Mouse (Mus musculus): ENCODE results near the gene Rgr.
A peak's percentile ranks its signal among the peaks of the same experiment; 100 is the strongest.
"Not testable (repeated sequence)": the region's sequence is repeated elsewhere in the genome, so short reads cannot be mapped to it uniquely, and the experiment has no call there.

Rgr gene

DNA sequence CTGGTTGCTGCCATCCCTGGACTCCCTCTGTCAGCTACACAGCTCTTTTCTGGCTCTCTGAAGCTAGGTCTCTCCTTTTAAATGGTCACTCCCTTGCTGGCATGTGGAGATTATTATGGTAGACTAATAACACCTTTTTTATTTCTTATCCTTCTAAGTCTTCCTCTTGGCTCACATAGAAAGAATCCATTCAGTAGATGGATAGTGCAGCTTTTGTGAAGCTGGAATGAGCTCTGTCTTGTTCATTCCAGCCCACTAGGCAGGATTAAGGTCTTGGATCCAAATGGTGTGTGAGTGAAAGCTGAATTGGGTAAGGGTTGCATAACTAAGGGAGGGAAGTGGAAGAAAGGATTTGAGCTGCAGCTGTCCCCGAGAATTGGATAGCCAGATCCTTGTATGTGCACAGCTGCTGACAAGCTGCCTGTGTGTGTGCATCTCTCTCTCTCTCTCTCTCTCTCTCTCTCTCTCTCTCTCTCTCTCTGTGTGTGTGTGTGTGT lies at the start of gene Rgr:
Gene Rgr, minus strand, starts transcription at position 51 of the 497 bp plus-strand sequence.
- DNase-seq = no peak

DNA sequence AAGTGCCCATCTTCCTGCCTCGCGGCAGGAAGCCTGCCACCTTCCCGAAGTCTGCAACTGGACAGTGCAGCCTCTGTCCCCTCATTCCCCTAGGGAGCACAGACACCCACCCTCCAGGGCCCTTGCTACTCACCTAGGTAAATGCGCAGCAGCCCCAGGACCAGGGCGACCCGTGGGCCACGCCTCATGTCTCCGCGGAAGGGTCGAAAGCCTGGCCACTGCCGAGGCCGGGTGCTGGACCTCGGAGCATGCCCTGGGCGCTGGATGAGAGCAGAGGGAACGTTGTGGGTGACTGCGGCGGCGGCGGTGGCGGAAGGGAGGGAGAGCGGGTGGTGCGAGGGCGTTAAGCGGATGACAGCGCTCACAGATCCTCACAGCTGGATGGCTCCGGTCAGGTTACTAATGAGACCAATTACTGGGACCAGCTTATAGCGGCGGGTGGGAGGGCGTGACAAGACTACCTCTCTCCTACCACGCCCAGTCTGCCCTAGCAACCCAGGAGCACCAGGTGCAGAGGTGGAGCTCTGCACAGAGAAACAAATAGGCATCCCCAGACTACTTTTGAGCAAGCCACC lies 49.3 kb upstream of the Rgr start, which contains the start of gene Cdhr1:
Gene Cdhr1, minus strand, starts transcription at position 392 of the 575 bp plus-strand sequence.
- peak; percentile 34 for DNase-seq

DNA sequence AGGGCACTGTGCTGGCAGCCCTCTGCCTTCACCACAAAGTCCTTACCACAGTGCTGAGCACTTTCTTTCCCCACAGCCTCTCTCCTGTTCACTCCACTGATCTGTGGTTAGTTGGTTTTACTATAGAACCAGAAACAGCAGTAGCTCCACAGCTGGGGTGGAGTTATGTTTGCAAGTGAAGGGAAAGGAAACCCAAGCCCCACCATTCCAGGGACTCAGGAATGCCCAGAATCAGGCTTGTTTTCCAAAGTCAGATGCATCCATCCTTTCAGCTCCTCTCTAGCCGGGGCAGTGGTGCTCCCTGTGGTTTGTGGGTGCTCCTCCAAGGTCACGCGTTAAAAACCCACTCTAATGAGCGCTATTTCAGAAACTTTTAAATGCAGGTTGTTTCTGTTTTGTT lies 46.8 kb upstream of the Rgr start:
- DNase-seq = no peak

DNA sequence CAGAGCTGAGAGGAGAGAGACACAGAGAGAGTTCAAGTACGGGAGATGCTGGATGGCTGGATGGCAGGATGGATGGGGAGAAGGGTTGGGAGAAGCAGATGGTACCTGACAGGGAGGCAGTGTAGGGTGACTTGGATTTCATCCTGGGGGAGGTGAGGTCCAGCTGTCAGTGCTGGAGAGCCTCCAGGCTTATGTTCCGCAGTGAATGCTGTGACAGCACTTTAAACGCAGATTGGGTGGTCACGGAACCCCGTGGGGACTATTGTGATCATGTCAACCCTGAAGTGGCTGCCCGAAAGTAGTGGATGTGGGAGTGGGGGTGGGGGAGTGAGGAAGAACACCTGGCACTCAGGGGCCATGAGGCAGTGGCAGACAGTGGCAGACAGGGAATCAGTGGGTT lies 45.7 kb upstream of the Rgr start:
- no peak for DNase-seq

DNA sequence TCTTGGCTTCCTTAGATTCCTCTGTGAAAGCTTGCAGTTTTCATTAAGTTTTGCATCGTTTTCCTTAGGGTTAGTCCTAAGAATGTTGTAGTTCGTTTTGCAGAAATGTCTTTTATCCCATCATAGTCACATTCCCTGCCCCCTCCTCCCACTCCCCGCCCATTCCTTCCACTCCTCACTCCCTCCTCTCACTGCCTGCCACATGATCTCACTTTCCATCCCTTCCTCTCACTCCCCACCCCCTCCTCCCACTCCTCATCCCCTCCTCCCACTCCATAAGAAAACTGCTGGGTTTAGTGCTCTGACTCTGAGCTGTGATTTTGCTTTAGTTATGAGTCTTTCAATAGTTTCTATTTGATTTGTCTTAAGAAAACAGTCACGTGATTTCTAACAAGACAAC lies 35.0 kb upstream of the Rgr start:
- no peak for DNase-seq

DNA sequence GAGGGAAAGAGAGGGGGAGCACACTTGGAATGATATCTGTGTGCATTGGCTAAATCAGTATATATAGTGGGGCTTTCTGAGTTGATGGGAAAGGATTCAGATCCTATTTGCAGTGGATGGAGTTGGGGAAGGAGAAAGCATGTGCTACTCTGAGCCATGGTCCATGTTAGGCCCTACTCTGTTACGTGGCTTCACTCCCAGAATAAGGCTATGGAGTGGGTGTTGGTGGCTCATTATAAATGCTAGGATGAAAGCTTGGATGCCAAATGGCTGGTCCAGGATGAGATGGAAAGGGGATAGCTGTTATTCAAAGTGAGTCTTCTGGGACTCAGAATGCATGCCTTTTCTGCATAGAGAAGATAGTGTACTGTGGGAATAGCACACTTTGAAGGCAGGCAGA lies 32.0 kb upstream of the Rgr start:
- DNase-seq = no peak

DNA sequence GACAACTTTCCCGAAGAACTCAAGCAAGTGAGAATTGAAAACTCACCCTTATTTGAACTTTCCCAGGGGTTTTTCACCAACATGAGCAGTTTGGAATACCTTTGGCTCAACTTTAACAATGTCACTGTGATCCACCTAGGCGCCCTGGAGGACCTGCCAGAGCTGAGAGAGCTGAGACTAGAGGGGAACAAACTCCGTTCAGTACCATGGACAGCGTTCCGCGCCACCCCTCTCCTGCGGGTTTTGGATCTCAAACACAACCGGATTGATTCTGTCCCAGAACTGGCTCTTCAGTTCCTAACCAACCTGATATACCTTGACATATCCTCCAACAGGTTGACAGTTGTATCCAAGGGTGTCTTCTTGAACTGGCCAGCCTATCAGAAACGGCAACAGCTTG lies 19.8 kb upstream of the Rgr start:
- DNase-seq = no peak

DNA sequence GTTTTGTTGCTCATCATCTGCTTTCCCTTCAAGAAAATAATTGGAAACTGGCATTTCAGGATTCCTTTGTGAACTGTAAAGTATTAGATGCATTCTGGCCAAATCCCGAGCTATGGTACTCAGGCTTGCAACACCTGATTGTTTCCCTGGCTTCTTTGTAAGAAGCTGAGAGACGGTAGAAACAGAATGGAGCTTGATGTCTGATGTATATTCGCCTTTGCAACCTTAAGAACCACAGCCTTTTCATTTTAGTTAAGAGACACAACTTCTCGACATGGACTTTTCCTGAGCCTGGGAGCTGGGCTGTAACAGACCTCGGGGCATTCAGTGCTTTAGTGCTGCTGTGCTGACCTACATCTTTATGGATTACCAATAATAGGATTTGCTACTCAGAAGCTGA lies 18.9 kb upstream of the Rgr start, which contains the start of gene Lrit2:
Gene Lrit2, plus strand, starts transcription at position 301 of the 400 bp plus-strand sequence.
- DNase-seq = no peak

DNA sequence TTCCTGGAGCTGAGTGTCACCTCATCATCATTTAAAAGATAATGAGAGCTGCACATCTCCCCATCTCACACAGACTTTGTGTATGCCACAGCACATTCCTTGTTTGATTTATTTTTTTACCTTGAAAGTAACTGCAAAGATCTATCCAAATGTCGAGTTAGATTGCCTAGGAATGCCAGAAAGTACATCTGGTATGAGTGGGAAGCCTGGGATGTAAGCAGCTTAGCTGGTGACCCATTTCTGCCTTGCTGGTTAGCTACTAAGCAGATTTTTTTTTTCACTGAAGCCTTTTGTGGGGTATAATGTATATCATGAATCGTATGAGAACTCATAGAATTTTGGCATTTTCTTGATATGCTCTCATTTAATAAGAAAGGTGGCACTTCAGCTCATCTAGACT lies 17.9 kb upstream of the Rgr start:
- DNase-seq = no peak

DNA sequence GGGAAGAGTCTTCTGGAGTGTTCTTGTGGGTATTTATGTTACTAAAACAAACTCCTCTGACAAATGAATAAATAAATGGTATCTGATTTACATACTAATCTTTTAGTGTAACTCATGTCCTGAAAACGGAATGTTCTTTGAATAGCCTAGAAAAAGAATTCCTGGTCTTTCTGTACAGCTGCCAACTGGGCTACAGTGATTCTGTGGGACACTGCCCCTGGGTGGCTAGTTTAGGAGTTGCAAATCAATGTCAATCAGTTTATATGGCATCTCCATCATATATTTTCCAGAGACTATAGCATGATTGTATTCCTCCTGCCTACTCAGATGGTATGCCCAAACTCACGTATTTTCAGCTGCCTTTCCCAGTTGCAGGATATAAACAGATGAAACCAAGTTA lies 16.1 kb upstream of the Rgr start:
- no peak for DNase-seq

DNA sequence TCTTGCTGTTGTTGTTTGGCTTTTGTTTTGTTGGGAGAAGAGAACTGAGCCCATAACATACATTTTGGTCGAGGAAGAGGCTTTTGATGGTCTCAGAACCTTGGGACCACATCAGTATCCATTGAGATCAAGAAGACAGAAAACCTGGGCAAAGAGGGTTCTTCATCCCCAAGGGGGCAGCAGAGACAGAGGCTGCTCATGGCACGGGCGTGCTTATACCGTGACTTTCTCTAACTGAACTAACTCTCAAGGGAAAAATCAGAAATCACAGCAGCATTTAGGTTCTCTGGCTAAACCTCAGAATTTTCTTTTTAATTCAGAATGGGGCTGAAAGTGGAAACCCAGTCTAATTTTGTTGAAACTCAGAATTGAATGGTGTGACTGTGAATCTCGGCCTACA lies 14.3 kb downstream of the Rgr start:
- DNase-seq = no peak

DNA sequence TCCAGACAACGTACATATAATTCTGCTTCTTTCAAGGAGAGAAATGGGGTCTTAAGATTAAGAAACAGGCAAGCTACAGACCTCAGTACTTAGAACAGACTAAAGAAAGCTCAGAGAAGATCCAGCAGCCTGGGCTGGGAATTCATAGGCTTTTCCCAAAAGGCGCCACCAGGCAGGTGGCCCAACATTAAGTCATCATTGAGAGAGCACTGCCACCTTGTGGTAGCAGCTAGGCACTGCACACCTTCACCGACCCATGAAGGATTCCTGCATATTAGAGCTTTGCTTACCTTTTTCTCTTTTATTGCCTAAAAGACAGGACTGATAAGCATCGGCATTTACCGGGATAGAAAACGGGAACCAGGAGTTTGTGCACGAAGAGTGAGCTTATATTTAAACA lies 15.5 kb downstream of the Rgr start:
- DNase-seq = peak; percentile 81

DNA sequence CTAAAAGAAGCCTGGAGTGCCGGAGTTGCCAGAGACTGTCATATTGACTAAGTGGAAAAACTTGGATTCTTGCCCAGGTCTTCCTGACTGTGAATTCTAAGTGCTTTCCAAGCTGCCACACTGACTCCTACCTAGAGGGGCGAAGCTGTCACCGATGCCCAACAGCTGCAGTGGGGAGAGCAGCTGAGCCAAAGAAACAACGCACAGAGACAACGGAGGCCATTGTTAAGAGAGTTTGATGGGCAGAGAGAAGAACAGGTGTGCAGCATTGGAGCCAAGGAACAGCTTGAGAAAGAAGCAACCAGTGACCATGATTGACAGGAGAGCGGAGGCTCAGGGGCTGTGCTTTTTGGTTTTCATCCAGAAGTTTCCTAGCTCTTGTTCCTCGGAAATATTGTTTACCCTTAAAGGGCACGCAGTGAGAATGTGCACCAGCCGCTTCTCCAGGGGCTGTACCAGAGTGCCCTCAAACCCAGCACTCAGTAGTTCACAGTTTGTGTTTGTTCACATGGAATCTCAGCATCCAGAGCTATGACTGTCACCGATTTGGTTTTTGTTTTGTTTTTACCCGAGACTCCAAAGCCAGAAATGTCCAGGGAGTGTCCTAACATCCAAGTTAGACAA lies 16.2 kb downstream of the Rgr start:
- DNase-seq = no peak

DNA sequence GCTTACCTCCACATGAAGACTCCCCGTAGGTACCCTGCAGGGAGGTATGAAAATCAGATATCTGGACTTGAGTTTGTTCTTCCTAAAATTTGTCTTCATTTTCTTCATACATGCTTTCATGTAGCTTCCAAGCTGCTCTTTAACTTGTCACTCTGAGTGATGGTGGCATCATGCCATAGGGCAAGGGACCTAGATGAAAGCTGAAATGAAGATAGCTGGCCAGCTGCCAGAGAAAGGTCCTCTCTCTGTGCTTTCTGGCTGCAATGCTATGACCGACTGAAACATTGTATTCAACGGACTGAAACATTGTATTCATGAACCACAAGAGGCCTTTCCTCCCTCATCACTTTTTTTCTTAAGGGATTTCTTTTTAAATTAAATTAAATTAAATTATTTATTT lies 20.2 kb downstream of the Rgr start:
- no peak for DNase-seq

DNA sequence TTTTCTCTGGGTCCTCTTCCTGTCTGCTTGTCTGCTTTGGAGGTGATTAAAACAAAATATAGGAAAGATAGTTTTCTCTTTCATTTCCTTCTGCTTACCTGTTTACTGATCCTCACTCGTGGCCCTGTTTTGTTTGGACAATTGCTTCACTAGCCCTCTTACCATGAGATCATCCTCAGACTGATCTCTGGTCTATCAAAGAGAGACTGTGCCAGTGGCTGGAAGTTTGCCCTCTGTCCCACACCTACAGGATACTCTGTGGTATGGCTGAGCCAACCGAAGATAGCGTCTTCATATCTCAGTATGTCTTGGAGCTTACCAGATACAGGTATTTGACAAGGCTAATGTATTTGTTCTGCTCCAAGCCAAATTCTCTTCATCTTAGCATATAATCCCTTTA lies 20.8 kb downstream of the Rgr start:
- DNase-seq = no peak

DNA sequence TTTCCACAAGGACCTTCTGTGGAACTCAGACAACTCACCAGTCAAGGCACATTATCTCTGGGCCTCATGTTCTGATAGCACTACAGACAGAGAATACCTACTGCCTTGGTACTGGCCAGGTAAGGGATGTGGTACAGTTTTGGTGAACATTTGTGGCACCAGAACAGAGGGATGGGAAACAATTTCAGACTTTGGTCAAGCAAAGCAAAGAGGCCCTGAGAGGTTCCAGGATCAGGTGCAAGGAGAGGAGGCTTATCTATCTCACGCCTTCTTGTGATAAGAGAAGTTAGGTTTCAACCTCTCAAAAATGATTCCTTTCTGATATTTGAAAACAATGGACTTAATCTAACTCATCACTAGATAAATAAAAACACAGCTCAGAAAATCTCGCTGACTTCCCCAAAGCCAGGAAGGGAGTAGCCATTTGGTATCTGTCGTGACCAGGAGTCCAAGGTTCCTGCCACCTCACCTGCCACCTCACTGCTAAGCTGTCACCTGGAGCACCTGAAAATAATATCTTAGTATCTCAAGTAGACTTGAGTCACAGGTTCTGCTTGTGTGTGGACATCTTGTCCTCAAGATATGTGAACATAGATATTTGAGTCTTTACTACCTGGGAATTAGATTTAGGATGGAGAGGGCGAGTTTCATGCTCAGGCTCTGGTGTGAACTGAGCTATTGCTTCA lies 21.4 kb downstream of the Rgr start:
- DNase-seq = no peak

DNA sequence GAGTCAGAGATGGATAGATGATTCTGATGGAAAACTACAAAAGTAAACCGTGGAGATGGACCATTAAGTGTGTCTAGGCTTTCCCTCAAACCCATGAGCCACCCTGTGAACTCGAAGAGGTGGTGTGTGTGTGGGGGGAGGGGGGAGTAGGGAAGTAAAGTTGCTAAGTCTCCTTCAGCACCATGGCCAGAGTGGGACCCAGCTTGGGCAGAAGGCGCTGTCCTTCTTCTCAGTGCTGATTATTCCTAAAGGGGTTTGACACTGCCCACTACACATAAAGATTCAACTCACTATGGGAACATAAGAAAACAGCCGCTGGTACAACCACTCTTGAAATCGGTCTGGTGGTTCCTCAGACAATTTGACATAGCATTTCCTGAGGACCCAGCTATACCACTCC lies 32.9 kb downstream of the Rgr start:
- DNase-seq = no peak

DNA sequence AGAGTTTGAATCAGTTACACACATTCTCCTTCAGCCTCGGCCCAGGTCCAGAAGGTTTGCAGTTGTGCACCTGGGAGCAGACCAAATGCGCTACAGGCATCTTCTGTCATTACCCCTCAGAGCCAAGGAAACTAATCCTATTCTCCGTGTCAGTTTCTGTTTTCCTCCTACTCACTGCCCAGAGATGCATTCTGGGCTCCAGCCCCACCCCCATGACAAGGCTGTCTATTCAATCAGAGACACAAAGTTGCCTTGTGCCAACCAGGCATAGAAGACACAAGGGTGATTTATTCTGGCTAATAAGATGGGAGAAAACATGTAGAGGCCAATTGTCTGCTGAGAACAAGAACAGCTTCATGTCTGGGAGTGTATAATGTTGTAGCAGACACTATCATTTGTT lies 35.1 kb downstream of the Rgr start:
- DNase-seq = no peak

DNA sequence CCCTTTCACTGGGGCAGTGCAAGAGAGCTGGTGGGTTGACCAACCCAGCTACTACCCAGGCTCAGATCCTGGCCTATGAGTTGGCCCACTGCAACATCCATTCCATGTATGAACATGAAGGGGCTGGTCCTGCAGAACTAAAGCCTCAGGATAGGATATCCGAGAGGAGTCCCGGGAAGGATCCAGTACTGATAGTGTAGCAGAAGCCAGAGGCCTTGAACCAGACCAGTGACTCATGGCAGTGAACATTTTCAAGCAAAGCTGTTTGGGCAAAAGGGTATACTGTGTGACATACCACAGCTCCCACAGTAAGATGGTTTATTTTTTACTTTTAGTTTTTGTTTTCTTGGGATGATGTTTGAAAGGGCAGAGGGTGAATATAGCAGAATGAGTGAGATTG lies 39.1 kb downstream of the Rgr start:
- no peak for DNase-seq

DNA sequence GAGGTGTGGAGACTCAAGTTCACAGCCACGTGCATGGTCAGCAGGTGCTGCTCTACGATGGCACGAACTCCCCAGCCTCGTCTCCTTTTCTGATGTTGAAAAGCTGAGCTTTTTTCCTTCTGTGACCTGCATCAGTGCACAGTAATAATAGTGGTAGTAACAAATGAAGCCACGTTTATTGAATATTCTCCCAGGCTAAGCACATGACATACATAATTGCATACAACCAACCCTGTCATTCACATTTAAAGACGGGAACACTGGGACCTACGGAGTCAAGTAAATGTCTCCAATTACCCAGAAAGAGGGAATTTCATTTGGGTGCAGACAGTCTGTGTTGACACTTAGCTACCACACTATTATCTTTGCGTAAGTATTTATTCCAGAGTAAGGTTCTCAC lies 42.3 kb downstream of the Rgr start:
- DNase-seq = no peak

DNA sequence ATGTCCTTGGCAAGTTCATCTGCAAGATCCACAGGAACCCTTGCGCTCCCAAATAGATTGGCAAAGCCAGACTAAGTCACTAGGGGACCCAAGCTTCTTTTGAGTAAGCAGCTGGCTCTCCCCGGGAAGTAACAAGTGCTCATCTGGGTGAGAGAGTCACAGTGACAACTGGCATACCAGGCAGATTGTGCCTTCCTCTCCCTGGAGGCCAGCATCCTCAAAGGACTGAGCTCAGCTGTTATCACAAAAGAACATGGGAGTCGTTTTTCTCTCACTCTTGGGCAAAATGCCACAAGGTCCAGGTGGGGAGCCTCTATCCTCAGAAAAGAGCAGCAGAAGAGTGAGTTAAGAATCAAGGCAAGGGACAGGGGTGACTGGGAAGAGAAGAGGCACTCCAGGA lies 42.9 kb downstream of the Rgr start:
- no peak for DNase-seq

DNA sequence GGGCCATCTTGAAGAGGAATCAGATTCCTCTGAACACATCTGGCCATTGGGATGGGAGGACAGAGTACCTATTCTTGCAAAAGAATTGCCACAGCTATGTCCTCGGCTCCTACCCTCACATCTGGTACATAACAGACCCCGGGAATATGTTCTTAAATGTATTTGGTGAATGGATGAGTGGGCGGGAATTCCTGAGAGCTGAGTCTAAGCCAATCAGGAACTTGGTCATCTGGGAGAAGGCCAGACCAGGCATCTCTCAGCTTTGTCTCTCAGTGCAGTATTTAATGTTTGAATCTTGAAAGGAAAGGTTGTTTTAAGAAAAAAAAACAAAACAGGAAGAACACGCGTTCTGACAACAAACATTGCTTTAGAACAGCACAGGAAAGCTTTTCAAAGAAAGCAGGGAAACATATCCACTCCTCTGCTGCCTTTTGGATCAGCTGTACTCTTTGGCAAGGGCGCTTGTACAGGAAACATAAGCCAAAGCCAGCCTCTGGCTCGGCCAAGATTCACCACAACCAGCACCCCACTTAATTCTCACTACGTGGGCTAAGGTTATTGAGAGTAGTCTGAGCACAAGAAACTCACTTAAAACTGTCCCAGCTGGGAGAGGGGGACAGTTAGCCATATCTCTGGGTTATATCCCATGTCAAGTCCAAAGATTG lies 45.2 kb downstream of the Rgr start:
- no peak for DNase-seq

DNA sequence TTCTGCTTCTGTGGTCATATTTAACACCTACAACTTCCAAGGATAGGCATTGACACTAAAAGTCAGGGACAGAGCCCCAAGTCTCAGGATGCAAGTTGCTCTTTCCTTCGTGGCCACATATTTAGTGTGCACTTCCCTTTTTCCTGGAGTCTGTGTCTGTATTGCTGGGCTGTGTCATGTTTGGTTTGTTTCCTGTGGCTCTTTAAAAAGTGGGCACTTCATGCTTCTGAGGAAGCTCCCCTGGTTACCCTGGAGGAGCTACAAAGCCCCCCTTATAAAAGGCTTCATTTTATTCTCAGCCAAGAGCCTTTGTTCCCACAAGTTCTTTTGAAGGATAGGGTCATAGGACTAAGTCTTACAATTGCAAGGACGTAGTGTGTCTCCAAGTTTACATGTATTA lies 45.9 kb downstream of the Rgr start:
- DNase-seq = no peak

DNA sequence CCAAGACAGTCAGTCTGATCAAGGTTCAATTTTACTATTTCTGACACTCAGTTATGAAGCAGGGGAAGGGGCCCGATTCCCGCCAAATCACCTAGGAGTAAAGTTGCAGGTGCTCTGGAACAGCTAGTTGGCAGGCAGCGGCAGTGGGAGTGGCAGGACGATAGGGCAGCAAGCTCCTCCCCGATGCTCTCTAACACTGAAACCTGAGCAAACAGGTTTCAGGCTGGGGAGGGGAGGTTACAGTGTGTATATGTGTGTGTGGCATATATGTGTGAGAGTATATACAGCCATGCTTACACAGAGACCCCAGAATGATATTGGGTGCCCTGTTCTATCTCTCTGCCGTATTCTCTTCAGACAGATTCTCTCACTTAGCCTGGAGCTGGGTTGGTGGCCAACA lies 48.0 kb downstream of the Rgr start:
- DNase-seq = not testable (repeated sequence)
